Mouse (Mus musculus): ENCODE measurements around the gene AU015836.
"Not testable (repeated sequence)": the region's sequence is repeated elsewhere in the genome, so short reads cannot be mapped to it uniquely, and the experiment has no call there.

The AU015836 gene

GRCm38 (mm10) chrX:93968444-93968843 lies at the start of gene AU015836:
Gene AU015836, plus strand, starts transcription at chrX:93968659.
- DNase-seq (ENCODE audit: extremely low read depth, low read depth), result no peak

- no peak for DNase-seq (ENCODE audit: extremely low read depth, low read depth)
Observed at GRCm38 (mm10) chrX:93919017-93919416, 49.4 kb upstream of the AU015836 start.

- DNase-seq (ENCODE audit: extremely low read depth, low read depth), result no peak
Observed at GRCm38 (mm10) chrX:93928379-93928778, 40.1 kb upstream of the AU015836 start.

- peak; percentile 71 for DNase-seq (ENCODE audit: extremely low read depth, low read depth)
Observed at GRCm38 (mm10) chrX:93928794-93929193, 39.7 kb upstream of the AU015836 start.

GRCm38 (mm10) chrX:93931694-93932093 lies 36.8 kb upstream of the AU015836 start:
- no peak for DNase-seq (ENCODE audit: extremely low read depth, low read depth)

GRCm38 (mm10) chrX:93956727-93957126 lies 11.7 kb upstream of the AU015836 start:
- DNase-seq (ENCODE audit: extremely low read depth, low read depth), result peak; percentile 58

- DNase-seq (ENCODE audit: extremely low read depth, low read depth), result peak; percentile 83
Observed at GRCm38 (mm10) chrX:93958502-93958901, 10.0 kb upstream of the AU015836 start.

- no peak for DNase-seq (ENCODE audit: extremely low read depth, low read depth)
Observed at GRCm38 (mm10) chrX:93980341-93980740, 11.9 kb downstream of the AU015836 start.

- no peak for DNase-seq (ENCODE audit: extremely low read depth, low read depth)
Observed at GRCm38 (mm10) chrX:93982193-93982592, 13.7 kb downstream of the AU015836 start.

- not testable (repeated sequence) for DNase-seq (ENCODE audit: extremely low read depth, low read depth)
Observed at GRCm38 (mm10) chrX:93985096-93985495, 16.6 kb downstream of the AU015836 start.

GRCm38 (mm10) chrX:94006991-94007390 lies 38.5 kb downstream of the AU015836 start:
- peak; percentile 32 for DNase-seq (ENCODE audit: extremely low read depth, low read depth)

GRCm38 (mm10) chrX:94009442-94009841 lies 41.0 kb downstream of the AU015836 start:
- no peak for DNase-seq (ENCODE audit: extremely low read depth, low read depth)

GRCm38 (mm10) chrX:94011656-94012173 lies 43.3 kb downstream of the AU015836 start:
- no peak for DNase-seq (ENCODE audit: extremely low read depth, low read depth)

GRCm38 (mm10) chrX:94012479-94013167 lies 44.2 kb downstream of the AU015836 start:
- no peak for DNase-seq (ENCODE audit: extremely low read depth, low read depth)

- no peak for DNase-seq (ENCODE audit: extremely low read depth, low read depth)
Observed at GRCm38 (mm10) chrX:94016891-94017290, 48.4 kb downstream of the AU015836 start.

GRCm38 (mm10) chrX:94022264-94022874 lies 53.9 kb downstream of the AU015836 start:
- no peak for DNase-seq (ENCODE audit: extremely low read depth, low read depth)

Measured in MEL-GATA-1-ER (cell line).